Mouse (Mus musculus): ENCODE data around the gene Gm11444. TPM values are rescaled to one million over a fixed set of nuclear protein-coding genes. Genes with fewer than 3 reads are reported as not detected.

The Gm11444 gene
- not detected for polyA plus RNA-seq (2015; fragmentation: Illumina TruSeq; extraction: RNeasy Lipid Tissue Mini Kit (QIAGEN cat#74804); ENCODE audit: low read depth, low replicate concordance)

GRCm38 (mm10) chr11:85850233-85850632 lies at the start of gene Gm11444:
Gm11444 (minus strand) TSS chr11:85850333.

GRCm38 (mm10) chr11:85885665-85886428 lies 35.7 kb upstream of the Gm11444 start, which contains the start of gene Tbx4:
Tbx4 (plus strand) TSS chr11:85886422.

GRCm38 (mm10) chr11:85832231-85832924 lies 17.8 kb downstream of the Gm11444 start, which contains the start of gene Tbx2:
Tbx2 (plus strand) TSS chr11:85832551.

Other genes starting within 250 kb of the Gm11444 start
- 1.0 TPM for gene Tbx2, start 17.8 kb downstream of the Gm11444 start, polyA plus RNA-seq (2015; fragmentation: Illumina TruSeq; extraction: RNeasy Lipid Tissue Mini Kit (QIAGEN cat#74804); ENCODE audit: low read depth, low replicate concordance)
- gene Tbx4, start 36.1 kb upstream of the Gm11444 start, polyA plus RNA-seq (2015; fragmentation: Illumina TruSeq; extraction: RNeasy Lipid Tissue Mini Kit (QIAGEN cat#74804); ENCODE audit: low read depth, low replicate concordance) = 0.24 TPM

All from brain, adult 10 weeks (tissue).